Mouse (Mus musculus) cerebellum, postnatal 4 days (tissue): ENCODE results near the gene Cfap99.
A peak's percentile ranks its signal among the peaks of the same experiment; 100 is the strongest.

Experiments used
- DNase-seq, 2 experiments: peaks; one replicate each; pipeline ENCODE4 v3.0.0; 2022; ENCODE audit warnings: low spot score in 2 of 2, mixed read lengths in 1 of 2

The Cfap99 gene

GRCm38 (mm10) chr5:34288154-34288716 lies at the start of gene Cfap99, which contains the start of gene Zfyve28:
TSS of gene Cfap99 (plus strand) at chr5:34288600.
TSS of gene Zfyve28 (minus strand) at chr5:34288449.
- peak; percentile 79 to 88 for DNase-seq

GRCm38 (mm10) chr5:34242224-34242963 lies 46.0 kb upstream of the Cfap99 start:
- no peak for DNase-seq

GRCm38 (mm10) chr5:34243062-34243461 lies 45.3 kb upstream of the Cfap99 start:
- no peak for DNase-seq

- DNase-seq: no peak
Measured at GRCm38 (mm10) chr5:34246443-34246842, 42.0 kb upstream of the Cfap99 start.

DNA sequence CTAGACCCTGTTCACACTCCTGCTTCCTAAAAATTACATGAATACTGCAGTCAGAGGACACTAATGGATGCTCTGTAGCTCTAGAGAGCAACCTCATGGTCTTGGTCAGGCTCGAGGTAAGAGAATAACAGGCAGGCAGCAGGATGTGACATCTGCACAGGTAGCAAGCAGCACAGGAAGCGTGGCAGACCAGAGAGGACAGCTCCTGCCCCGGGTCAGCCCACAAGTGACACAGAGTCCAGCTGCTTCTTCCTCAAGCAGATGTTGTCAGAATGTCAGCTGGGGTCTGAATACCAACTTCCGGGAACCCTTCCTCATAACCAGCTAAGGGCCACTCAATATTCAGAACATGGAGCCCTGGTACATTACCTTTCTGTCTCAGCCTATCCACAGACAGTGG lies 39.3 kb upstream of the Cfap99 start:
- DNase-seq: no peak

DNA sequence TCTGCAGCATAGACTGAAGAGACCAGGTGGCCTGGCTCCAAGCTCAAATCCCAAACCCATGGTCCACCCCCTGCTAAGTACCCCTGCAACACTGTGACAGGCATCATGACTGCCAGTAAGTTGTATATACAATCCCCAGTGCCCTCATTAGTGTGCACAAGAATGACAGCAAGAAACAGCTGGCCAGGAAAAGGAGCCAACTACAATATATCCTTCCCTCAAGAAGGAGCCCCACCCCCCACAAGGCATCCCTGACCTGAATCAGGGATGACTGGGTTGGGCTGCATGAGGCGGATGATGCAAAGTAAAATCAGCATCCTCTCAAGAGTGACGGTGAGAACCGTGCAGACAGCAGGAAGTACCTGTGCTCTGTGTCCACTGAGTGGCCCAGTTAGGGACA lies 38.3 kb upstream of the Cfap99 start:
- no peak for DNase-seq

- DNase-seq: no peak
Measured at GRCm38 (mm10) chr5:34251794-34252193, 36.6 kb upstream of the Cfap99 start.

- peak in 1 of 2 experiments; percentile 55 for DNase-seq
Measured at GRCm38 (mm10) chr5:34252307-34252966, 36.0 kb upstream of the Cfap99 start.

DNA sequence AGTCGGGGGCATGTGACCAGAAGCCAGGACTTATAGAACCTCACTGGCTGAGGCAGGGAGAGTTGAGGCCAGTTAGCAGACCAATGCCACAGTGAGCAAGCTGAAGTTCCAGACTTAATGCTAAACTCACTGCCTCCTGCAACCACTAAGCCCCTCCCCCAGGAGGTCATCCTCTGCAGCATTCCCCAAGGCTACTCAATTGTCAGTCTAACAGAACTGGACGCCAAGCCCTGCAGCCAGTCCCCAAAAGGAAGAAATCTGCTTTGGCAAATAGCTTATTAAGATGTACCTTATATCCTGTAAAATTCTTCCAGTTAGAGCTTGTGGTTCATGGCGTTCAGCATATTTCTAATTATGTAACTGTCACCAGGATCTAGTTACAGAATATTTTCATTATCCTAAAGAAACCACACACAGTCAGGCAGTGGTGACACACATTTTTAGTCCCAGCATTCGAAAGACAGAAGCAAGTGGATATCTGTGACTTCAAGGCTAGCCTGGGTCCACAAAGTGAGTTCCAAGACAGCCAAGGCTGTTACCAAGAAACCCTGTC lies 35.4 kb upstream of the Cfap99 start:
- DNase-seq: no peak

DNA sequence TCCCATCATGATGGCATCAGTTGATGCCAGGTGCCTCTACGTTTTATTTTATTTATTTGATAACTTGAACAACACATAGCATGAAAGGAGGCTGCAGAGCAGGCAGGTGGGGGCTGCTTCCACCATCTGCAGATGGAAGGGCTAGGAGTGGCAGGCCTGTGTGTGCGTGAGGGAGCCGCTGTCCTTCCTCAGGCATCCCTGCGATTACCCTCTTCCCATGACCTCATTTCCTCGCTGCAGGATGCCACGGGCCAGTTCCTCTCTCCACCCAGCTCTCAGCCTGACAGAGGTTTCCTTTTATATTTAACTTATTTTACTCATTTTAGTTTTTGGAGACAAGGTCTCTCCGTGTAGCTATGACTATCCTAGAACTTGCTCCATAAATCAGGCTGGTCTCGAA lies 34.1 kb upstream of the Cfap99 start:
- no peak for DNase-seq

DNA sequence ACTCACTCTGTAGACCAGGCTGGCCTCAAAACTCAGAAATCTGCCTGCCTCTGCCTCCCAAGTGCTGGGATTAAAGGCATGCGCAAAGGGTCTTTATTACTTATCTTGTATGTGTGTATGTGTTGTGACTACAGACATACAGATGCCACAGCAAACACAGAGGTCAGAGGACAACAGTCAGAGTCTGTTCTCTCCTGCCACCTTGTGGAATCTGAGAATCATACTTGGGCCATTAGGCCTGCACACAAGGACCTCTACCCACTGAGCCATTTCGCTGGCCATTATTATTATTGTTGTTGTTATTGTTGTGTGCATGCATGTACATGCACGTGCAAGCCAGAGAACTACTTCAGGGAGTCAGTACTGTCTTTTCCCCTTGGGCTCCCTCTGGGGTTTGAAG lies 33.2 kb upstream of the Cfap99 start:
- DNase-seq: no peak

GRCm38 (mm10) chr5:34259172-34259816 lies 29.1 kb upstream of the Cfap99 start:
- DNase-seq: no peak

DNA sequence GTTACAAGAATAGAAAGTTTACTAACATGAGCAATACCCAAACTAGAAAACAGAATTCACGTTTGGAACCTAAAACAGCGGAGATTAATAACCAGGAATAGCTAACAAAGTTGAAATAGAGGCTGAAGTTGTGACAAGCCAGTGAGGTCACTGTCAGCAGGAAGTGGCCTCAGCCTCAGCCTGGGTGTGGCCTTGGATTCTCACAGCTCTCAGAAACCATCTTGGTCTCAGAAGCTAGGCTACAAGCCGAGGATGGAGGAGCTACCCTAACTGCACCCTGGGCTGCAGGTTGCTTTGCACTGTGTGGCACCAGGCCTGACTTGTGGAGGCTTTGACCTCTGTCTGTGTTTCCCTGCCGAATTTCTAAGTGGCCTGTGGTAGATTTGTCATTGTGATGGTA lies 22.3 kb upstream of the Cfap99 start:
- no peak for DNase-seq

DNA sequence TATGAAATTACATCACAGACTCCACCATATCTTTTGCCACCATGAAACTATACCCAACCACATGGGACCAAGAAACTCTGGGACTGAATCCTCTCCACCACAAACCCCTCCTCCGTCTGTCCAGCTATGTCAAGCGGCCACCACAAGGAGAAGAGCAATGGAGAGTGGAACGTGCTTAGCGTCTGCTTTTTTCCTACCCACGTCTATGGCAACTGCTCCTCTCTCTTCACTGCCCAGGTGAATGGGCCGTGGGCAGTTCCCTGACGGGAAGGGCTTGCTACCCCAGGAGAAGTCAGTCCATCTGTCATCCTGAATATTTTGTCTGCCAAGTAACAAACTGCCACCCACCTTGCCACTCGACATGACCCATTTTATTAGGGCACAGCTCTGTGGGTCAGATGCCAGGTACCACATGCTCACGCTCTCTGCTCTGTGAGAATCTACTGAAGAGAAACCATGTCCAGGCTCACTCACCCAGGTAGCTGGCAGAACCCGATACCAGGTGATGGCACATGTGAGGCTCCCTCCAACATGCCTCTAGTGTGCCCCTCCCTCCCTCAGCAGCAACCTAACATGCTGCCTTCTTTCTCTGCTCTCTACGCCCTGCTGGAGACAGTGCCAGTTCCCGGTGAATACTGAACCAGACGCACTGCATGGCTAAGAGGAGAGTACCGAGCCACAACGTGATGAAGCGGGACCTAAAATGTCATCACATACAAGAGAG lies 19.0 kb upstream of the Cfap99 start:
- DNase-seq: no peak

GRCm38 (mm10) chr5:34269921-34270465 lies 18.4 kb upstream of the Cfap99 start:
- DNase-seq: no peak

DNA sequence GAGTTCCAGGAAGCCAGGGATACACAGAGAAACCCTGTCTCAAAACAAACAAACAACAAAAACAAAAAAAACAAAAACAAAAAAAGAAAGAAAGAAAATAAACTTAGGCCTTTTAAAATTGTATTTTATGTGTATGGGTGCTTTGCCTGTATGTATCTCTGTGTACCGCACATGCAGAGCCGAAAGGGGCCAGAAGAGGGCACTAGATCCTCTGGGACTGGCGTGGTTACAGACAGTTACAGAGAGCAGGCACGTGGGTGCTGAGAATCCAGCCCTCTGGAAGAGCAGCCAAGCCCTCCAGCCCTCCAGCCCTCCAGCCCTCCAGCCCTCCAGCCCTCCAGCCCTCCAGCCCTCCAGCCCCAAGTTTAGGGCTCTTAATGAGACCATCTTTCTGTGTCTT lies 16.7 kb upstream of the Cfap99 start:
- peak in 1 of 2 experiments; percentile 41 for DNase-seq

GRCm38 (mm10) chr5:34273251-34273681 lies 15.1 kb upstream of the Cfap99 start:
- DNase-seq: no peak

DNA sequence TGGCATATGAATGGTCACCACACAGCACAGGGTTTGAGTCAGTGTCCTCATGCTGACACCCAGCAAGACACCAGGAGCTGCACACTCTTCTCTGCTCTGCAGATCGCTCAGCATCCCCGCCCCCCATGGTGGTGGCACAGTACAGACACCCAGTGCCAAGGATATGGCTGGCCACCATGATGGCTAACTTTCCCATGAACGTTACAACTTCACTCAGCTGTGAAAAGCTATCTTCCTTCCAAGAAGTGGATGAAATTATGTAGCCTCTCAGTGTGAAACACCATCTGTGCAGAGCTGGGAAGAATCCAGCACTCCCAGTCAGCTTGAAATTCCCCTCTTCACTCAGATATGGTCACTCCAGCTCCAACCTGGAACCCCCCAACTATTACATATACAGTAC lies 14.1 kb upstream of the Cfap99 start:
- peak in 1 of 2 experiments; percentile 47 for DNase-seq

GRCm38 (mm10) chr5:34274676-34275293 lies 13.6 kb upstream of the Cfap99 start:
- DNase-seq: no peak

DNA sequence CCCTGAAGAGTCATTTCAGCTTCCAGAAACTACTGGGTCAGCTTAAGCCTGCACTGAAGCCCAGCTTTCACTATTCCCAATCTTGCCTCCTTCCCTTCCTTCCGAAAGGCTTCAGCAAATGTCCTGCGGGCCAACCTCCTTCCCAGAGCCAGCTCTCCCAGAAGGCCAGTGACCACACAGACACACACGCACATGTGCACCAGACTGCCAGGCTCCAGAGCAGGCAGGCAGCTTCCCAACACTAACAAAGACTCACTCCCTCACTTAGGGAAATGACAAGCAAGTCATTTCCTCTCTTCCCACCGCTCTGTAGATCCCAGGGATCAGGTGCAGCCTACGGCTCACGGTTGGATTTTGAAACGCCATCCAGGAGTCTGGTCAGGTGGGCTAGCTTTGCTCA lies 12.2 kb upstream of the Cfap99 start:
- DNase-seq: no peak

DNA sequence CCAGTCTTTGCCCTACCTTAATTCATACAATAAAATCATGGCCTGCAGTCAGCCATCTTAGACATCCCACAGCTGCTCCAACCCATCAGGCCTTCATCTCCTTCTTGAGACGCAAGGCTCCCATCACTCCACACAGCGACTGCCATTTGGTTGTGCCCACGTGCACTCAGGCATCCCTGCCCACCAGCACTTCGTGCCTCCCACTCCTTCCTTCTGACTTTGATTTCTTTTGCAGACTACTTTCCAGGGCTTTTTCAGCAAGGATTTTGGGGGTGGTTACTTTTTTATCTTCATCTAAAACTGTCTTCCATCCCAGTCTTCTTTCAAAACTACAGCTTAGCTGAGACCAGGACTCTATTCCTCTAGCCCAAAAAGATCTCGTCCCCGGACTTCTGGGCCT lies 11.7 kb upstream of the Cfap99 start:
- DNase-seq: no peak
